Mouse (Mus musculus): Measurements from ENCODE around the gene Evx2. TPM values are rescaled to one million over a fixed set of nuclear protein-coding genes. Genes with fewer than 3 reads are reported as not detected.

The Evx2 gene
- total RNA-seq, 2 experiments from 2014 or later: not detected

DNA sequence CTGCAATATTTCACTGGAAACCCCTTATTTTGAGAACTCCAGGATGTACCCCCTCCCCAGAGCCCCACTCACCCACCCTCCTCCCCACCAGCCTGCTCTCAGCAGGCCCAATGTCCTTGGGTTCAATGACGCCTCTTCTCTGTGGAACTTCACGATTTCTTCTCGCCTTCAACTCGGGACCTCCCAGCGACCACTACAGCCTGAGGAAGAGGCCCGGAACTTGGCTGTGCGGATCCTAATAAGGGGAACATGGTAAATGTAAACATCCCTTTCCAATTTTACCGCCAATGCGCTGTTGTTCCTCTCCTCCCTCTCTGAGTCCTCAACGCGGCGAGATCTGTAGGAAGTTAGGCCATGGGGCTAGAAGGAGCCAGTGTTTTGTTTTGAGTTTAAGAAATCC lies 24.7 kb upstream of the Evx2 start:
- intact Hi-C loops (cut with DNase I; ENCODE audit: low total_unique reads): no loop called here

DNA sequence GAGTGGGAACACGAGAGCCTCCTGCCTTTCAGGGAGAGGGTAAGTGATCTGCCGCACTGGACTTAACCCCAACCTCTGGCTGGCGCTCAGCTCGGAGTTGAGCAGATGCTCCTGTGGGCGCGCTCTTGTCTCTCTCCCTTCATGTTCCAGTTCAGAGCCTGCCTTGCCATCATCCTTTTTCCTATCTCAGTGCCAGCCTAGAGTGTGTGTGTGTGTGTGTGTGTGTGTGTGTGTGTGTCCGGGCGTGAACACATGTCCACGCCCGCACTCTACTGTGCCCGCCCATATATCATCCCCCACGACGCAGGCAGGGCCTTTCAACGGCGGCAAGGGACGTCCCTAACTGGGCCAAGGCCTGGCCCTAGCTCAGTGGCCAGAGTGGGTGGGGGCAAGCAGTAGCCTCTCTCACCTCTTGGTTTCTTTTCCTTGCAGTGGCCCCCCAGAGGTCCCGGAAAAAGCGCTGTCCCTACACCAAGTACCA lies 24.2 kb upstream of the Evx2 start:
- no peak for DNase-seq
- intact Hi-C loops (cut with DNase I; ENCODE audit: low total_unique reads): no loop called here

More for the DNA sequence above, 24.7 kb upstream of the Evx2 start:
- no peak for DNase-seq

DNA sequence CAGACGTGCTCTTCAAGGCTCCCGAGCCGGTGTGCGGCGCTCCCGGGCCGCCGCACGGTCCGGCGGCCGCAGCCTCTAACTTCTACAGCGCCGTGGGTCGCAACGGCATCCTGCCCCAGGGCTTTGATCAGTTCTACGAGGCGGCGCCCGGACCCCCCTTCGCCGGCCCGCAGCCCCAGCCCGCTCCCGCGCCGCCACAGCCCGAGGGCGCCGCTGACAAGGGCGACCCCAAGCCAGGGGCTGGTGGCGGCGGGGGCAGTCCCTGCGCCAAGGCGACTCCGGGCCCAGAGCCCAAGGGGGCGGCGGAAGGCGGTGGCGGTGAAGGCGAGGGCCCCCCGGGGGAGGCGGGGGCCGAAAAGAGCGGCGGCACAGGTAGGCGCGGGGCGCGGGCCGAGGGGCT lies 23.4 kb upstream of the Evx2 start:
- no peak for DNase-seq
- intact Hi-C loops (cut with DNase I; ENCODE audit: low total_unique reads): no loop called here

DNA sequence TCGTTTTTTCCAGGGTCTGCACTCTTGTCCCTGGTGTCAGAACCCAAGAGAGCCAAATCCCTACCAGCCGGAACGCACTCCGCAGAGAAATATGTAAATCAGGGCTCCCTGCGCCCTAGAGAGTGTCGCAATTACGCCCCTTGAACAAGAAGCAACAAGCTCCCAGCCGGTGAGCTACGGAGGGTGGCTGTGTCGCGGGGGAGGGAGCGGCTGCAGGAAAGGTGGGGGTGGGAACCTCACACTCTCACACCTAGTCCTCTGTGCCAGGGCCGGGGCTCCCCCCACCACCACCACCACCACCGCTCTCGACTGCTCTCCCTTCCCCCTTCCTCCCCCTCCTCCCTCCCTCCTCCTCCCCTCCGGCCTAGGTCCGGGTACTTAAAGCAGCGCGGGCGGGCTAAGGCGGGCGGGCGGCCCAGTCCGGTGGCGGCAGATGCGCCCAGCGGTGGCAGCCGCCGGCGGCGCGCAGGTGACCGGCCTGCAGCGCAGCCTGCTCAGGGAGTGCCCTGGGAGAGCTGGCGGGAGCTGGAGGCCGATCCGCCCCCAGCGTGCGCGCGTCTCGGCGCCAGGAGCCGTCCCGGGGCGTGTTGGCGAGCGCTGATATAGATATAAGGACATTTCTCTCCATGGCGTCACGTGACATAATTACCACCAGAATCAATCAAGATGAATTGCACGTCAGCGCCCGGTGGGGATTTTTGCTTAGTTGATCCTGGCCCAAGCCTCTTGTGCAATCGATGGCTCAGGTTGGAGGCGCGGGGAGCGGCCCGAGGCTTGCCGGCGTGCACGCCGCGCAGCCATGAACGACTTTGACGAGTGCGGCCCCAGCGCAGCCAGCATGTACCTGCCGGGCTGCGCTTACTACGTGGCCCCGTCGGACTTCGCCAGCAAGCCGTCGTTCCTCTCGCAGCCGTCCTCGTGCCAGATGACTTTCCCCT lies 22.5 kb upstream of the Evx2 start:
- intact Hi-C loops (cut with DNase I; ENCODE audit: low total_unique reads): no loop called here

DNA sequence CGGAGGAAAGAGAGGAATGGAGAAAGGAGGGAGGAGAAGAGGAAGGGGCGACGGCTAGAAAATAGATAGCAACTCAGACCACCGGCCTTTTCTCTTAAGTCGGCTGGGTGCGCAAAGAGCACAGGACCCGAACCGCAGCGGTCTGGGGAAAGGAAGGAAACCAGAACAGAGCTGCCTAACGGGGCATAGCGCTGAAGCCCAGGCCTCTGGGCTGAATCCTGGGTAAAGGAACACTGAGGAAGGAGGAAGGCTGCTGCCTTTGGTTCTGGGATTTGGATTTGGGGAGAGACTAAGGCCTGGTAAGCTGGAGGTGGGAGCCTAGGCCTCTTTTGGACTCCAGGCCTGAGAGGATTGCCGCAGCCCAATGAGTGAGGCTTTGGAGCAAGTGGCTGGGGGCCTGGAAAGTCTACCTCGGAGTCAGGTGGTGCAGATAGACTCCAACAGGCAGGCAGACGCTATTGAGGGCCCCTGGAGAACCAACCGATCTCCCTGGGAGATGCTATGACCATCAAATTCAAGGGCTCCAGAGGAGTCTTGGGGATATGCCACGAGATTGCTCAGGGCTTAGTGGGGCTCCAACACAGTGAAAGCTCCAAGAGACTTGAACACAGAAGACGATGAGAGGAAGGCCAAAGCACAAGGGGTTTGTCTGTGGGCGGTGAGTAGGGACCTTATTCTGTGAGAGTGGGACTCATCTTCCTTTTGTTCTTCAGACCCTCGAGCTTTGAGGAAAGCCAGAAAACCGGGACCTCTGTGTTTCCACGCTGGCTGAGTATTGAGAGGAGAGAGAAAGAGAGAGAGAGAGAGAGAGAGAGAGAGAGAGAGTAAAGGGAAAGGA lies 21.4 kb upstream of the Evx2 start:
- no peak for DNase-seq
- intact Hi-C loops (cut with DNase I; ENCODE audit: low total_unique reads): no loop called here

More for the DNA sequence above, 22.5 kb upstream of the Evx2 start:
- DNase-seq: no peak

DNA sequence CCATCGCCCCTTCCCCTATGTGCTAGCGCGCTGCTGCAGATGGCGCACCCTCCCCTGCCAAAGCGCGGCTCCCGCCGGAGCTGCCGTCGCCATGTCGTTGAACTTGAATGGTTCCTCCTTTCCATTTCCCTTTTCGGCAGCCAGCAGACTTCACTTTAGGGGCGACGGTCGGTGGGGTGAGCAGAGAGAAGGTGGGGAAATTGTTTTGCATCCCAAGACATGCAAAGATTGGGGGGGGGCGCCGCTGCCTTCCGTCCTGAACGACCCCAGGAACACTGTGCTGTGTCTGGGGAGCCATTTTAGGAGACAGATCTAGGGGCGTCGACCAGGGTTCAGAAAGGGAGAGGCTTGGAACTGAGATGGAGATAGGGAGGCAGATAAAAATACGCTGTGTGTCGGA lies 20.6 kb upstream of the Evx2 start:
- intact Hi-C loops (cut with DNase I; ENCODE audit: low total_unique reads): no loop called here

DNA sequence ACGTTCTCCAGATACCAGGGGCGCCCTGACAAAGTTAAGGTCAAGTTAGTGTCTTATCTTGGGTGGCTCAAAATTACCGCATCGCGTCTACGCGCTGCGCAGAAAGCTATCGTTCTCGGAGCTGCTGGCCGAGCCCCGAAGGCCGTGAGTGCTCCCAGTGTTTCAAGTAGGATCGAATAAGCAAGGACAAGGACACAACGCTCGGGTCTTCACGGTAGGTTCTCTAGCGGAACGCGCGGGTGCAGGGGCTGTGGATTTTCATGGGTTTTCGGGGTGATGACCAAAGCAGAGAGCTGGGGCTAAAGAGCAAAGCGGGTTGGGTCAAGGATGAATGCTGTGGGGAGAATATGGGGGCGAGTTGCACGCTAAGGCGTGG lies 20.2 kb upstream of the Evx2 start:
- no peak for DNase-seq

More for the DNA sequence above, 20.6 kb upstream of the Evx2 start:
- no peak for DNase-seq

DNA sequence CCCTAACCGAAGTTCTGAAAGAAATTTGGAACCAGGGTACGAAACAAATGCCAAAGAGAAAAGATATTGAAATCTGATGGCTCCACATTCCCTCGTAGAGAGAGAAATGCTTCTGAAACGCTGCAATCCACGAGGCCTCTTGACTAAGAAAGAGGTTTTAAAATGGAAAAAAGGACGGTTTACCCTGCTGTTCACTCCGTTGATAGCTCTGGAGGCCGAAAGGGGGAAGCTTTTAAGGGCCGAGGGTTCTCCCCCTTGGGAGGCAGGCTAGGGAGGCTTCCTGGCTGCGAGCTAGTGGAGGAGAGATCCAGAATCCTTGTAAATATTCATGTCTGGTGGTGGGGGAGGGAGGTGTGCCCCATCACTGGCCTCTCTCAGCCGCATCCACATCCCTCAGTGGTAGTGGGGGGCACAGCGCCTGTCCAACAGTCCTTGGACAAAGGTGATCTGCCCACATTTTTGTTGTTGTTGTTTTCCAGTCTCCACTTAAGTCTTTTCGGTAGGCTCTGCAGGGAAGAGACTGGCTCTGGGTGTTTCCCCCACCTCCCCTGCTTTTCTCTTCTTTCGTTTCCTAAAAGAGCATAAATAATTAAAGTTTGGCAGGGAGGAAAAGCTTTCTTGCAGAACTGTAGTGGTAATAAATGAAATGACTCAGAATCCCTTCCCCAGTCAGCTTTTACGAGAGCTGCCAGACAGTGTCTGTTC lies 19.7 kb upstream of the Evx2 start, which contains the start of gene Hoxd11:
Gene Hoxd11, plus strand, starts transcription at position 667 of the 705 bp plus-strand sequence.
- intact Hi-C loops (cut with DNase I; ENCODE audit: low total_unique reads): no loop called here
- DNase-seq: no peak

More for the DNA sequence above, 20.2 kb upstream of the Evx2 start:
- intact Hi-C loops (cut with DNase I; ENCODE audit: low total_unique reads): no loop called here

DNA sequence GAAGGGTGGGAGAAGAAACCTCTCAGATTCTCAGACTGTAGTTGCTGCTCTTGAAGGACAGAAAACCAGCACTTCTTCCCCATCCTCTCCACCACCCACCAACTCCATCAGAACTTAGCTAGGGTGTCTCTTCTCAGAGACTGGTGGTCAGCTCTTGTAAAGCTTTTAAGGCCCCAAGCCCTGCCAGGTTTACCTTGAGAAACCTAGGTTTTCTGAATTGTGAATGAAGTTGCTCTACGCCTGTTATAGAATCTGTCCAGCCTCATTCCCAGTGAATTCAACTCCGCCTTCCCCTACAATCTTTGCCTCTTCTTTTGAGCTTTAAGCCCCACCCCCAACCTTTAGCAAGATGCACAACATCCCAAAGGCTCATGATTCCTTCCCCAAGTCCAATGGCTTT lies 17.7 kb upstream of the Evx2 start:
- DNase-seq: no peak
- intact Hi-C loops (cut with DNase I; ENCODE audit: low total_unique reads): no loop called here

DNA sequence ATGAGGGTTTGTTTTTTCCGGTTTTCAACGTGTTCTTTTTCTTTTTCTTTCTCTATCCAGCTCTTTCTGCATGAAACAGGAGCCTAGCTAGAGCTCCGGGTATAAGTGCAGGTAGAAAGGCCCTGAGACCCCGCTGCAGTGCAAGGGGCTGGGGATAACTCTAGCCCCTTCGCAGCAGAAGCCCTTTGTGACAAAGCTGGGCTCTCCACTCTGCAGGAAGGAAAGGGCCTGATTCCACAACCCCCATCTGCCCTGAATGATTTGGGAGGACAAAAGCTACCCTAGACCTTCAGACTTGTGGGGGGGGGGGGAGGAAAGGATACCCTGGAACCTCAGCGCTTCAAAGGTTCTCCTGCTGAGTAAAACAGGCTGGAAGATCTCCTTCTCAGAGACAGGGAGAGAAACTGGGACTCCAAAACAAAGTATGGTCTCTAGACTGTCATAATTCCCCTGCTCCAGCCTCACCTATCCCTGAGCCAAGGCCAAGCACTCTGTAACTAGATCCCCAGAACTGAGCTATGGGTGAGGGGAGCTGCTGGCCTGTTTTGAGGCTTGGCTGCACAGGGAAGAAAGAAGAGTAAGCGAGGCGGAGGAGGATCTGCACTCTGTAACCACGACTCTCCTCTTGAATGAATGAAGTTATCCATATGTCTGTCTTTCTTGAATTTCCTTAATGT lies 17.2 kb upstream of the Evx2 start:
- DNase-seq: no peak
- intact Hi-C loops (cut with DNase I; ENCODE audit: low total_unique reads): no loop called here

DNA sequence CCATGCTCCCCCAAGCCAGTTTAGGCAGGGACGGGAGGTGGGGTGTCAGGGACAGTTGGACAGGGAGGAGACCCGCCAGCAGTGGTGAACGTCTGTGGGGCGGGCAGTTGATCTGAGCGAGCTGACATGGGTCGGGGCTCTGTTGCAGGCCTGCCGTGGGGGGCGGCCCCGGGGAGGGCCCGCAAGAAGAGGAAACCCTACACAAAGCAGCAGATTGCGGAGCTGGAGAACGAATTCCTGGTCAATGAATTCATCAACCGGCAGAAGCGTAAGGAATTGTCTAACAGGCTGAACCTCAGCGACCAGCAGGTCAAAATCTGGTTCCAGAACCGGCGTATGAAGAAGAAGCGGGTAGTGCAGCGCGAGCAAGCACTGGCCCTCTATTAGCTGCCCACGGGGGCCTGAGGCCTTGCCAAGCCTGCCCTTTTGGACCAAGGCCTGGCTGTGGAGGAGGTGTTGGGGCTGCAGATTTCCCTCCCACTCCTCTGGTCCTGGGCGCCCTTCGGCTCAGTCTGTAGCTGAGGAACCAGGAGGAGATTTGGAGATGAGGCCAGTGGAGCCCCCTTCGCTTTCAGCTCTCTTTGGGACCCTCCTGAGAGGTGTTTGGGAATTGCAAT lies 16.4 kb upstream of the Evx2 start:
- no peak for DNase-seq
- intact Hi-C loops (cut with DNase I; ENCODE audit: low total_unique reads): no loop called here

DNA sequence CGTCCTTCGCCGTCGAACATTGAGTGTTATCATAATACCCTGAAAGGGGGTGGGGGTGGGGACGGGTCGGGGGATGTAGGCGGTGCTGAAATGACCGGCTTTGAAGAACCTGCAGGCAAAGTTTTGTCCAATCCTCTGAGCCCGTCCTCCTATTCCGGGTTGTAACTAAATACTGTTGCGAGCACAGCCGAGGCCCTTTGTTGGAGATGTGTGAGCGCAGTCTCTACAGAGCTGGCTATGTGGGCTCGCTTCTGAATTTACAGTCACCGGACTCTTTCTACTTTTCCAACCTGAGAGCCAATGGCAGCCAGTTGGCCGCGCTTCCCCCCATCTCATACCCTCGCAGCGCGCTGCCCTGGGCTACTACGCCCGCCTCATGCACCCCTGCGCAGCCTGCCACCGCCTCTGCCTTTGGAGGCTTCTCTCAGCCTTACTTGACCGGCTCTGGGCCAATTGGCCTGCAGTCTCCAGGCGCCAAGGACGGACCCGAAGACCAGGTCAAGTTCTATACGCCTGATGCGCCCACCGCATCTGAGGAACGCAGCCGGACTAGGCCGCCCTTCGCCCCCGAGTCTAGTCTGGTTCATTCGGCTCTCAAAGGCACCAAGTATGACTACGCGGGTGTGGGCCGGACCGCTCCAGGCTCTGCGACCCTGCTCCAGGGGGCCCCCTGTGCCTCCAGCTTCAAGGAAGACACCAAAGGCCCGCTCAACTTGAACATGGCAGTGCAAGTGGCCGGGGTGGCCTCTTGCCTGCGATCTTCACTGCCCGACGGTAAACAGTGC lies 15.7 kb upstream of the Evx2 start, which contains the start of gene Hoxd12:
Gene Hoxd12, plus strand, starts transcription at position 133 of the 785 bp plus-strand sequence.
- intact Hi-C loops (cut with DNase I; ENCODE audit: low total_unique reads): loop anchor here (5.0 kb wide), 2 partner anchors 608 to 708 kb away; no protein-coding TSS in a partner anchor
- DNase-seq: no peak

DNA sequence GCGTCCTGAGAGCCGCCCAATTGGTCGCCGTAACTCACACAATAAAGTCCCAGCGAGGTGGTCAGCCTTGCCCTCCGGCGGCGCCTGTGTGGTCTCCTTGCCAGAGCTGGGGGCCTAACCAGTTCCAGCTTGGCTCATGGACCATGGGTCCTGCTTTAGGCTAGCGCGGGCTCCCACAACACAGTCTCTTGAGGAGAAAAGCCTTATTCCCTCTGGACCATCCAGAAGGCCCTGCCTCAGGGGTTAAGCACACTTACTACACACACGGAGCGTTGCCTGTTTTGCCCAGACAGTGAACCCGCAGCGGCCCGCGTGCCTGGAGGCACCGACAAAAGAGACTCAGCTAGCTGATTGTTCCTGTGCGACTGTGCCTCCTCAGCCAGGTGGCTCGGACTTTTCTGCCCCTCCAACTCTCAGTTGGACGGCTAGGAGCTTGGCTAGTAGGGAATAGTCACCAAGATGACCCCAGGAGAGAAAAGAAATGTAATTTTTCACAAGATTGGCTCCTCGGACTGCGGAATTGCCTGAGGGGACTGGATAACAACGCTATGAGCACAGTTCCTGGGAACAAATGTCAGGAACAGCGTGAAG lies 14.6 kb upstream of the Evx2 start:
- intact Hi-C loops (cut with DNase I; ENCODE audit: low total_unique reads): loop anchor here (5.0 kb wide), 2 partner anchors 607 to 707 kb away; no protein-coding TSS in a partner anchor
- DNase-seq: no peak

DNA sequence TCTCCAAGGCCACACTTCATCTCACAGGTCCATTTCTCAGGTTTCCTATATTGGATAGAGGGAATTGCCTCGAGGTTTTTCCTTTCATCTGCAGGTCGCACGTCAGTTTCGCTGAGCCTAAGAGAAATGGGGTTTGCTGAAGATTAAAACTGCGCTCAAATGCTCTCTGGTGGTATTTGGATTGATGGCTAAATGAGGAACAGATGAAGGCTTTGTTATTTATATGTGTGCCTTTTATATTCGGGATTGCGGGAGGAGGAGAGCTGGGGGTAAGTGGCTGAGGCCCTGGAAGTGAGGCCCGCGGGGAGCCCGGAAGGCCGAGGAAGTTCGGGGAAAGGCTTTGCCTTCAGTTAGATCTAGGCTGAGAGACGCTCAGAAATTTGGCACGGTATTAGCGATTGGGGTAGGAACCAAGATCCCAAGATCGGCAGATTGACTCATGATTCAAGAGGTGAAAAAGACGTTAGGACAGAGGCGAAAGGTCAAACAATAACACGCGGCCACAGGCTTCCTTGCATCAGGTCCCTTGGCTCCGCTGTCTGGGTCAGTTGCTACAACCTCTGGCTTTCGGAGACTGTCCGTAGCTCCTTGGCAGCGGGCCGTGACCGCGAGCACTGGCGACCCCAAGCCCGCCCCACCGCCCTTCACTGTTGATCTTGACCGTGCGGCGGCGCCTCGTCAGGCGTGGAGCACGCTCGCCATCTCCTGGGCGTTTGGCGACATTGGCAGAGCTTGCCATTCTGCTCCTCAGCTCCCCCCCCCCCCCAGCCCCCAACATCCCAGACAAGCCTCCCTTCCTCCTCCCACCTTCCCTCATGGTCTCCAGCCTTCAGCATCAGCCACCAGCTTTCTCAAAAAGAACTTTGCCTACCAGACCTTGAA lies 13.4 kb upstream of the Evx2 start:
- DNase-seq: no peak
- intact Hi-C loops (cut with DNase I; ENCODE audit: low total_unique reads): loop anchor here (5.0 kb wide), 2 partner anchors 605 to 705 kb away; no protein-coding TSS in a partner anchor

DNA sequence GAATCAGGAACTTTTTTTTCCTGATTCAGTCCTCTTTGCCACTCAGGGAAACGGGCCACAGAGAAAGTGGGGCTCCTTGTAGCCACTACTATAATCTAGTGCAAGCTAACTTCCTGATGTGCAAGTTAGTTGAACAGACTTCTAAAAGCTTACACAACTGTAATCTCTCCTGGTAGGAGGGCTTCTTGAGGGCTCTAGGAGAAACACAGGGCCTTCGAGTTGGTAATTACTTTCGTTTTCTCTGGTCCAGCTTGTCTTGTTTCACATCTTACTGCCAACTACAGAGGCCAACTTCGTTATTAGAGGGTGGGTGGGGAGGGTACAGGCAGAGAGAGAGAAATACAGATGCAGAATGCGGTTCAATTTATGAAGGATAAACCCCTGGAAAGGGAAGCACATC lies 12.5 kb upstream of the Evx2 start:
- intact Hi-C loops (cut with DNase I; ENCODE audit: low total_unique reads): loop anchor here (5.0 kb wide), 2 partner anchors 605 to 705 kb away; no protein-coding TSS in a partner anchor
- DNase-seq: no peak

DNA sequence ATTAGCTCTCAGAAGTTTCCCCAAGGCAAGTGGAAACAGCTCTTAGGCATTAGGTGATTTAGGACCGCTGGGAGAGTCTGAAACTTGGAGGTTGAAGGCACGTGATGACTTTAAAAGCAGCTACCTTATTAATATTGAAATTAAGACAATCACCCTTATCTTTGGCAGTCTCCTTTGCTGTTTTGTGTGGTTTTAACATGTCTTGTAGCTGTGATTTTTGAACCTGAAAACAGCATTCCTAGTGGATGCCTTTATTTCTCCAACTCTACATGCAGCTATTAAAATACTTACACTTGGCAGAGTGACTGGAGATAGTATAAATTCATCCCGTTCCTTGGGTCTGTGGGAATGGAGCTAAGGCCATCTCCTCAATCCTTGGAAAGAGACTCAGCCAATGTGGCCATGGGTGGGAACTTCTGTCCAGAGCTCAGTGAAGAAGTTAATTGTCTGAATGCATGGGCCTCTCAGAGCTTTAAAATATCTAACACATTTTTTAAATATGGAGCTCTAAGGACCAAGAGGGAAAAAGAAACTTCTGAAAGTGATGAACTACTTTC lies 11.4 kb upstream of the Evx2 start:
- intact Hi-C loops (cut with DNase I; ENCODE audit: low total_unique reads): loop anchor here (5.0 kb wide), 2 partner anchors 603 to 703 kb away; no protein-coding TSS in a partner anchor
- DNase-seq: no peak
